Mouse (Mus musculus): ENCODE measurements around the gene Phldb1. TPM values are rescaled to one million over a fixed set of nuclear protein-coding genes. Genes with fewer than 3 reads are reported as not detected.
"Not testable (repeated sequence)": the region's sequence is repeated elsewhere in the genome, so short reads cannot be mapped to it uniquely, and the experiment has no call there.

Gene Phldb1
- 37.9 and 38.0 TPM in 2 replicates for polyA plus RNA-seq (2015; fragmentation: Nextera tagmentation; extraction: Ambion mirVana)

GRCm38 (mm10) chr9:44734524-44735494, at the start of gene Phldb1:
Phldb1 (minus strand) TSS chr9:44735198.
- 2% methylated on average over 47 of the region's 47 CpGs for WGBS
- no peaks in the 10 kb centered on the region for H3K36me3 ChIP-seq
- ATAC-seq (ENCODE audit: insufficient number of reproducible peaks, insufficient read depth, low FRiP score, low TSS enrichment, low read depth), result peak; percentile 74
- H3K4me3 ChIP-seq, result peak within 1 kb of the TSS; percentile 63
- H3K27ac ChIP-seq, result peak within 1 kb of the TSS; percentile 81
- peaks cover 41% of the 10 kb centered on the region for H3K4me1 ChIP-seq
- peaks cover 22% of the 10 kb centered on the region; the same call in 1 of the 2 replicates for H3K27me3 ChIP-seq
- H3K9ac ChIP-seq, result peak within 1 kb of the TSS; percentile 78
- no peaks in the 10 kb centered on the region for H3K9me3 ChIP-seq
- H3K4me2 ChIP-seq, result peak within 1 kb of the TSS; percentile 97

- Histone ChIP-seq H3K4me3 (peak overlapping the region; percentile 79), H3K9ac (peak overlapping the region; percentile 93), H3K4me2 (peak overlapping the region; percentile 85), H3K9me3 (no peaks in the 10 kb centered on the region), H3K27me3 (no peaks in the 10 kb centered on the region), H3K27ac (peak overlapping the region; percentile 91), H3K4me1 (peaks cover 6% of the 10 kb centered on the region; the same call in 1 of the 2 replicates), H3K36me3 (peaks cover 25% of the 10 kb centered on the region)
- under 1% methylated on average over 41 of the region's 41 CpGs for WGBS
- ATAC-seq (ENCODE audit: insufficient number of reproducible peaks, insufficient read depth, low FRiP score, low TSS enrichment, low read depth), result peak; percentile 97
These were observed 38.0 kb upstream of the Phldb1 start for GRCm38 (mm10) chr9:44772750-44773651.

GRCm38 (mm10) chr9:44772392-44772749, 37.4 kb upstream of the Phldb1 start:
- peaks cover 22% of the 10 kb centered on the region for H3K36me3 ChIP-seq
- H3K4me2 ChIP-seq, result peak overlapping the region; percentile 85; the same call in 1 of the 2 replicates
- 0 out of 2 replicates have a peak overlapping the region, but pooled peaks have one; percentile 91 for H3K27ac ChIP-seq
- no peak for ATAC-seq (ENCODE audit: insufficient number of reproducible peaks, insufficient read depth, low FRiP score, low TSS enrichment, low read depth)
- peak overlapping the region; percentile 93; the same call in 1 of the 2 replicates for H3K9ac ChIP-seq
- no peaks in the 10 kb centered on the region for H3K27me3 ChIP-seq
- WGBS, result 26% methylated on average over 5 of the region's 5 CpGs
- H3K4me3 ChIP-seq, result peak overlapping the region; percentile 79
- H3K4me1 ChIP-seq, result peaks cover 6% of the 10 kb centered on the region; the same call in 1 of the 2 replicates
- H3K9me3 ChIP-seq, result no peaks in the 10 kb centered on the region

- no peak for ATAC-seq (ENCODE audit: insufficient number of reproducible peaks, insufficient read depth, low FRiP score, low TSS enrichment, low read depth)
- Histone ChIP-seq H3K9ac (no peak overlapping the region), H3K36me3 (peaks cover 16% of the 10 kb centered on the region), H3K27ac (no peak overlapping the region), H3K4me3 (no peak overlapping the region), H3K4me2 (no peak overlapping the region), H3K9me3 (no peaks in the 10 kb centered on the region), H3K27me3 (no peaks in the 10 kb centered on the region), H3K4me1 (peaks cover 6% of the 10 kb centered on the region; the same call in 1 of the 2 replicates)
- WGBS, result 90% methylated on average over 5 of the region's 5 CpGs
These were observed 36.4 kb upstream of the Phldb1 start for GRCm38 (mm10) chr9:44771376-44771775.

GRCm38 (mm10) chr9:44768029-44768394, 33.0 kb upstream of the Phldb1 start:
- H3K9me3 ChIP-seq; H3K27me3 ChIP-seq; H3K27ac ChIP-seq; ATAC-seq (ENCODE audit: insufficient number of reproducible peaks, insufficient read depth, low FRiP score, low TSS enrichment, low read depth); H3K36me3 ChIP-seq: not testable (repeated sequence)
- peak overlapping the region; percentile 99; the same call in 1 of the 2 replicates for H3K9ac ChIP-seq
- peak overlapping the region; percentile 98 for H3K4me3 ChIP-seq
- peaks cover 13% of the 10 kb centered on the region for H3K4me1 ChIP-seq
- WGBS, result 44% methylated on average over 7 of the region's 9 CpGs
- peak overlapping the region; percentile 62 for H3K4me2 ChIP-seq

GRCm38 (mm10) chr9:44767101-44768028, 32.4 kb upstream of the Phldb1 start, which contains the start of the genes Arcn1 and Ift46:
Arcn1 (minus strand) TSS chr9:44767845.
Ift46 (plus strand) TSS chr9:44767908.
- H3K27me3 ChIP-seq, result no peaks in the 10 kb centered on the region
- H3K9me3 ChIP-seq, result no peaks in the 10 kb centered on the region
- peak within 1 kb of the TSS; percentile 98 for H3K4me3 ChIP-seq
- H3K27ac ChIP-seq, result peak within 1 kb of the TSS; percentile 97
- ATAC-seq (ENCODE audit: insufficient number of reproducible peaks, insufficient read depth, low FRiP score, low TSS enrichment, low read depth), result peak; percentile 77
- no peaks in the 10 kb centered on the region for H3K36me3 ChIP-seq
- H3K4me2 ChIP-seq, result peak within 1 kb of the TSS; percentile 62
- under 1% methylated on average over 68 of the region's 82 CpGs for WGBS
- H3K4me1 ChIP-seq, result peaks cover 13% of the 10 kb centered on the region
- H3K9ac ChIP-seq, result peak within 1 kb of the TSS; percentile 99

- H3K9me3 ChIP-seq, result no peaks in the 10 kb centered on the region
- H3K9ac ChIP-seq, result no peak overlapping the region
- no peak for ATAC-seq (ENCODE audit: insufficient number of reproducible peaks, insufficient read depth, low FRiP score, low TSS enrichment, low read depth)
- no peak overlapping the region for H3K4me2 ChIP-seq
- H3K36me3 ChIP-seq, result peaks cover 39% of the 10 kb centered on the region
- peaks cover 8% of the 10 kb centered on the region; the same call in 1 of the 2 replicates for H3K4me1 ChIP-seq
- no peak overlapping the region for H3K4me3 ChIP-seq
- H3K27ac ChIP-seq, result no peak overlapping the region
- H3K27me3 ChIP-seq, result no peaks in the 10 kb centered on the region
- 92% methylated on average over 2 of the region's 2 CpGs for WGBS
These were observed 25.9 kb upstream of the Phldb1 start for GRCm38 (mm10) chr9:44760873-44761272.

- 78% methylated on average over 7 of the region's 7 CpGs for WGBS
- no peak overlapping the region for H3K4me2 ChIP-seq
- H3K9me3 ChIP-seq, result no peaks in the 10 kb centered on the region
- H3K4me3 ChIP-seq, result no peak overlapping the region
- no peak for ATAC-seq (ENCODE audit: insufficient number of reproducible peaks, insufficient read depth, low FRiP score, low TSS enrichment, low read depth)
- no peak overlapping the region for H3K27ac ChIP-seq
- H3K9ac ChIP-seq, result no peak overlapping the region
- H3K36me3 ChIP-seq, result peaks cover 97% of the 10 kb centered on the region
- no peaks in the 10 kb centered on the region for H3K4me1 ChIP-seq
- no peaks in the 10 kb centered on the region for H3K27me3 ChIP-seq
These were observed 13.5 kb upstream of the Phldb1 start for GRCm38 (mm10) chr9:44748473-44748872.

GRCm38 (mm10) chr9:44747341-44747740, 12.3 kb upstream of the Phldb1 start:
- ATAC-seq (ENCODE audit: insufficient number of reproducible peaks, insufficient read depth, low FRiP score, low TSS enrichment, low read depth), result no peak
- Histone ChIP-seq H3K9me3 (no peaks in the 10 kb centered on the region), H3K27me3 (no peaks in the 10 kb centered on the region), H3K36me3 (peaks cover 98% of the 10 kb centered on the region), H3K4me2 (no peak overlapping the region), H3K9ac (no peak overlapping the region), H3K27ac (no peak overlapping the region), H3K4me3 (no peak overlapping the region), H3K4me1 (no peaks in the 10 kb centered on the region)
- WGBS, result 95% methylated on average over 3 of the region's 3 CpGs

GRCm38 (mm10) chr9:44746666-44747065, 11.7 kb upstream of the Phldb1 start:
- H3K36me3 ChIP-seq, result peaks cover 95% of the 10 kb centered on the region
- WGBS, result 90% methylated on average over 3 of the region's 3 CpGs
- no peak overlapping the region for H3K4me3 ChIP-seq

More at GRCm38 (mm10) chr9:44746666-44747065, 11.7 kb upstream of the Phldb1 start:
- no peak overlapping the region for H3K27ac ChIP-seq
- H3K4me2 ChIP-seq, result no peak overlapping the region
- no peak for ATAC-seq (ENCODE audit: insufficient number of reproducible peaks, insufficient read depth, low FRiP score, low TSS enrichment, low read depth)
- H3K9me3 ChIP-seq, result no peaks in the 10 kb centered on the region
- no peaks in the 10 kb centered on the region for H3K4me1 ChIP-seq
- H3K27me3 ChIP-seq, result no peaks in the 10 kb centered on the region
- H3K9ac ChIP-seq, result no peak overlapping the region

Measured in embryonic facial prominence, embryonic 13.5 days (tissue).